Mouse (Mus musculus): Measurements from ENCODE around the gene Abcc9. TPM values are rescaled to one million over a fixed set of nuclear protein-coding genes. Genes with fewer than 3 reads are reported as not detected.

The Abcc9 gene
- polyA plus RNA-seq (2012; fragmentation: generic; extraction: Trizol), result not detected

DNA sequence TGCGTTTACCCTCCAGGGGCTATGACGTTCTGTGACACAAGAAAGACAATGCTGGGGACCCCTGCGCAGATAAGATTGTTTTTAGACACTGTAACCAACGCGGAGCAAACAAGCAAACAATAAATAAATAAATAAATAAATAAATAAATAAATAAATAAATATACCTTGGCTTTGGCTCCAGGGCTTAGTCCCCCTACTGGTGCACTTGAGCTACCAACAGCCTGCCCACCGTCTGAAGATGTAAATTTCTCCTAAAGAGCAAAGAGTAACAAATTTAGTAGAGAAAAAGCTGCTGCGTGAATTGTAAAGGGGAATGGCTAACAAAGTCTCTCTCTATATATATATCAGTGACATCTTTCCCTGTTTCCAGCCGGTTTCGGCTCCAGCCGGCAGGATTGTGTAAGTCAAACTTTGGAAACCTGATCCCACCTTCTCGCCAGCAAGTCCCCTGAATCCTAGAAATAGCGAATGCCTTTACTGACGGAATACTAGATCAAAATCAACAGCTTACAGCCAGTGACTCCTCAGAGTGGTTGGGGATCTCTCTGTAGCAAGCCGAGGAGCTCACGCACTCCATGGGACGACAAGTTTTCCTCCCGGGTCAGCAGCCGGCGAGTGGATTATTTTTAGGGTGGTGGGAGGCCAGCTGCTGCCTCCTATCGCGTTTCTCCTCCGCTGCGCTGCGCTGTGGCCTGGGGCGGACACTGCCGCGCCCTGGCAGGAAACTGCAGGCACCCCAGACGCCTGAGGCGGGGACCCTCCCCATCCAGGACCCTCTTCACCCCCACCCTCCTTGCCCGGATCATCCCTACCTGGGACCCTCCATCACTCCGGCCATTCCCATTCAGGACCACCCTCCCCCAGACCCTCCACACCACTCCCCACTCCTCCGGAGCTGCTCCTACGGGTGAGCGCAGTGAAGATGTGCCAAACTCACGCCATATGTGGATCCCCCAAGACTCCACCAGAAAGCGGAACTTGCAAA lies at the start of gene Abcc9:
Abcc9 (minus strand) TSS at position 664 of the 986 bp plus-strand sequence.

DNA sequence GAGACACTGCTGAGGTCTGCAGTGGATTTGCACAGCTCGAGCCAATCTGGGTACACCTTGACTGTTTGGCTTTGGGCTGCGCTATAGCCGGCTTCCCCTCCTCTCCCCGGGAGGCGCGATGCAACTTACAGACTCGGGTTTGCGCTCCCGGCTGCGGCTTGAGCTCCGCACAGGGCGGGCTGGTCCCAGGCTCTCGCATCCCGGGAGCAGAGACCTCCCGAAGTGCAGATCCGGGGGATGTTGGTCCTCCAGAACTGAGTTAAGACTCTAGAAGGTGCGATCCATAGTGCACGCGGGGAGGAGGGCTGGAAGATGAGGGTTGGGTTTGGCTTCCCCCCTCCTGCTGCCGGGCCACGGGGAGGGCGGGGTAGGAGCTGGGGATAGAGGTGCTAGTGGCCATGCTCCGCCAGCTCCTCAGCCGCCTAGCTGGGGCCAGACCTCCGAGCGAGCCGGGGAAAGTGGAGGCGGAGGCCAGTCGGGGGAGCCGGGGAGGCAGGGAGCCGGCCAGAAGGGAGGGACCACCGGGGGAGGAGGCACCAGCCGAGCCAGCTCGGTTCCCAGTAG lies 131.0 kb downstream of the Abcc9 start, which contains the start of gene Kcnj8:
Kcnj8 (minus strand) TSS at position 560 of the 564 bp plus-strand sequence.

Other genes starting within 250 kb of the Abcc9 start
- gene Gys2, start 229.2 kb downstream of the Abcc9 start, polyA plus RNA-seq (2012; fragmentation: generic; extraction: Trizol), result not detected
- 100 to 1,000 TPM in 1 of 2 experiments, 10 to 100 TPM in 1; 25.1 to 109 TPM for gene Ldhb, start 194.4 kb downstream of the Abcc9 start, polyA plus RNA-seq (2012; fragmentation: generic; extraction: Trizol)
- under 1 TPM in 1 of 2 experiments, not detected in 1; 0.01 TPM for gene Kcnj8, start 130.7 kb downstream of the Abcc9 start, polyA plus RNA-seq (2012; fragmentation: generic; extraction: Trizol)
- 10 to 100 TPM; 11.9 to 21.7 TPM for gene Cmas, start 54.4 kb upstream of the Abcc9 start, polyA plus RNA-seq (2012; fragmentation: generic; extraction: Trizol)
- not detected for gene Sult6b2, start 102.2 kb upstream of the Abcc9 start, polyA plus RNA-seq (2012; fragmentation: generic; extraction: Trizol)

Measured in C3H10T1/2 (cell line).